Mouse (Mus musculus): ENCODE measurements around the gene Atxn2.
"Not testable (repeated sequence)": the region's sequence is repeated elsewhere in the genome, so short reads cannot be mapped to it uniquely, and the experiment has no call there.

The Atxn2 gene

GRCm38 (mm10) chr5:121711174-121711927, at the start of gene Atxn2:
Atxn2 (plus strand) TSS chr5:121711337.
- peak; percentile 72 for DNase-seq (ENCODE audit: low read depth, low spot score)

DNA sequence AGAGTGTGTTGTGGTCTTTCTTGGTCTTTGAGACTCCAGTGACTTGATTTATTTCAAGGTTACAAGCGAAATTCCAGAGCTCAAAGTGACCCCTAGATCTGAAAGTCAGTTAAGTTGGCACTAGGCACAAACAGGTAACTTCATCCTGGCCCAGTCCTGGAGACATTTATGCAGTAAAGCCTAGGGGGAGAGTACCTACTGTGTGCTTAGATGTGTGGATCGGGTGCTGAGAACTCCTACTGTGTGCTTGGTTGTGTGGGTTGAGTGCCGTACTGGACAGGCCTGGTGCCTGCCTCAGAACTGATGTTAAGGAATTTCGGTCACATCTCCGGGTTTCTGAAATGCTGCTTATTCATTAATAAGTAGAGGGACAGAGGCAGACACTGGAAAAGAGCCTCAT, 49.6 kb upstream of the Atxn2 start:
- no peak for DNase-seq (ENCODE audit: low read depth, low spot score)

DNA sequence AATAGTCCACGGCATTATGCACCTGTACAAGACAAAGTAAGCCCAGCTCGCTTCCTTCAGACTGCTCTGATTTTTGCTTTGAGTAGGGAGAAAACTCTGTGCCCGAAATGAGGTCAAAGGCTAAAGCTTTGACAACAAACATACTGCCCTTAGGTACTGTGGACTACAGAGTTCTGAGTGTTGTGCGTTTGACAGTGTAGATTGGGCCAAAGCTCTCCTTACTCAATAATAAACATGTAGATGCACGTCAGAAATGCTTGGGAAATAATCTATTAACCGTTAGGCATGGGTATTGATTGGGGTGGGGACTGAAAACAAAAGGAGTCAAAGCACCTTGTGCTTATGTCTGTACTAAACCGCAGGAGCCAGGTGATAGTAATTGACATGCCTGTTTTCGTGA, 47.7 kb upstream of the Atxn2 start:
- no peak for DNase-seq (ENCODE audit: low read depth, low spot score)

DNA sequence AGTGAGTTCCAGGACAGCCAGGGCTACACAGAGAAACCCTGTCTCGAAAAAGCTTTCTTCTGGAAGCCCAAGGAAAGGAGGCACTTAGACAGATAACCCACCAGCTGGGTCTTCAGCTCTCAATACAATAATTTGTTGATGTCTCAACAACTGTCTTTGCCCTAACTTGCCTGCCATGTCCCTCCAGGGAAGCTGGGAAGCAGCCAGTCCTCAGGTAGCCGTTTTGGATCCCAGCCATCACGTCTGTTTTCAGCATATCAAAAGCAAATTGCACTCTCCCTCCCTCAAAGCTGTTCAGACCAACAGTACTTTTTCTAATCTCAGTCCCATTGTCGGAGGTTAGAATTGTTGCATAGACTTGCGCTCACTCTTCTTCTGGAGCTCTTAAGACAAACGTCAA, 47.1 kb upstream of the Atxn2 start:
- no peak for DNase-seq (ENCODE audit: low read depth, low spot score)

DNA sequence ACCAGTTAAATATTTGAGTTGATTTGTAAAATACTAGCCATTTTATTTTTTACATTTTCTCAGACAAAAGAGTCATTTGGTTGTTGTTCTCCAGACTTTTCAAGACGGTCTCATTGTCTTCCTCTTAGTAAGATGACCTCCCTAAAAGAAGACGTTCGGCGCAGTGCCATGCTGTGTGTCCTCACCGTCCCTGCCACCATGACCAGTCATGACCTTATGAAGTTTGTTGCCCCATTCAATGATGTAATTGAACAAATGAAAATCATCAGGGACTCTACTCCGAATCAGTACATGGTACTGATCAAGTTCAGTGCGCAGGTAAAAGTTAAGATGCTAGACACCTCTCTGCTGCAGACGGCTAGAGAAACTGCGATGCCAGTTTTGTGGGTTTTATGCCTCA, 46.2 kb upstream of the Atxn2 start:
- no peak for DNase-seq (ENCODE audit: low read depth, low spot score)

DNA sequence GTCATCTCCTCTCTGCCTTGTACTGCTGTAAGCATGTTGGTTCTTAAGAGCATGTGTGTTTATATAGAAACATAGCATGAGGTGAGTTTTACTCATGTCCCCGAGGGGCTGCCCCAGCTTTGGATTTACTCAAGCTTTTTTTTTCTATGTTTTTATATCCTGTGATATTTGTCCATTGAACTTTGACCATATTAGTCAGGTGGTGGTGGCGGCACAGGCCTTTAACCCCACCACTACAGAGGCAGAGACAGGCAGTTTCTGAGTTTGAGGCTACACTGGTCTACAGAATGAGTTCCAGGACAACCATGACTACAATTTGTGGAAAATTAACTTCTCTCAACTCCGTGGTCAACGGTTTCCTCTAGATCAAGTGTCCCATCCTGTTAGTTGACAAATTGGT, 44.1 kb upstream of the Atxn2 start:
- no peak for DNase-seq (ENCODE audit: low read depth, low spot score)

DNA sequence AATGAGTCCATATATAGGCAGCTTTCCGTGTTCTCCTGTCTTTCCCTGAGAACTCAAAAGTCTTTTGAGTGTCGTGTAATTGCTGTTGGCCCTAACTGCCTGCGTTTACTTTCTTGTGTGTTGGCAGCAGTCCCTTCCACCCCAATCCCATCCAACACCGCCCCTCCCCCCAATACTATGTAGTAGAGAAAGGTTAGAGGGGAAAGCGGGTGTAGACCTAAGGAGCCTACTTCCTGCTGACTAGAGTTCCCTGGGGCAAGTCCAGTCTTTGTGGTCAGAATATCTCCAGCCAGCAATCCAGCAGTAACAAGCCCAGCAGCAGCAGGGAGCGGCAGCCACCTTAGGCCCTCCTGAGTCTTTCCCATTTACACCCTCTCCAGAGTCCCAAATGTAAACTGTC, 42.7 kb upstream of the Atxn2 start:
- DNase-seq (ENCODE audit: low read depth, low spot score): no peak

DNA sequence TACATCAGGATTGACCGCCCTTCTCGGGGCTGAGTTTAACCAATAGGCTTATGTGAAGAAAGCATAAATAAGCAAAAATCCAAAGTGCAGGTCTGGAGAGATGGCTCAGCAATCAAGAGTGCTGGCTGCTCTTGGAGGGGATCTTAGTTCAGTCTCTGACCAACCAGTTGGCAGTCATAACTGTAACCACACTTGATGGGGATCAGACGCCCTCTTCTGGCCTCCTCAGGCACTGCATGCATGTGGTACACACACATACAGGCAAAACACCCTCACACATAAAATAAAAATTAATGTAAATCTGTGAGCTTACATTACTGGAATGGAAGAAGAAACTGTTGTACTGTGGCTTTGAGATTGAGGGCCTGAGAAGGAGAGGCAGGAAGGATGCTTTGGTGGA, 40.7 kb upstream of the Atxn2 start:
- DNase-seq (ENCODE audit: low read depth, low spot score): no peak

GRCm38 (mm10) chr5:121682250-121682649, 28.9 kb upstream of the Atxn2 start:
- no peak for DNase-seq (ENCODE audit: low read depth, low spot score)

GRCm38 (mm10) chr5:121685495-121685894, 25.6 kb upstream of the Atxn2 start:
- no peak for DNase-seq (ENCODE audit: low read depth, low spot score)

GRCm38 (mm10) chr5:121686113-121686898, 24.8 kb upstream of the Atxn2 start:
- no peak for DNase-seq (ENCODE audit: low read depth, low spot score)

DNA sequence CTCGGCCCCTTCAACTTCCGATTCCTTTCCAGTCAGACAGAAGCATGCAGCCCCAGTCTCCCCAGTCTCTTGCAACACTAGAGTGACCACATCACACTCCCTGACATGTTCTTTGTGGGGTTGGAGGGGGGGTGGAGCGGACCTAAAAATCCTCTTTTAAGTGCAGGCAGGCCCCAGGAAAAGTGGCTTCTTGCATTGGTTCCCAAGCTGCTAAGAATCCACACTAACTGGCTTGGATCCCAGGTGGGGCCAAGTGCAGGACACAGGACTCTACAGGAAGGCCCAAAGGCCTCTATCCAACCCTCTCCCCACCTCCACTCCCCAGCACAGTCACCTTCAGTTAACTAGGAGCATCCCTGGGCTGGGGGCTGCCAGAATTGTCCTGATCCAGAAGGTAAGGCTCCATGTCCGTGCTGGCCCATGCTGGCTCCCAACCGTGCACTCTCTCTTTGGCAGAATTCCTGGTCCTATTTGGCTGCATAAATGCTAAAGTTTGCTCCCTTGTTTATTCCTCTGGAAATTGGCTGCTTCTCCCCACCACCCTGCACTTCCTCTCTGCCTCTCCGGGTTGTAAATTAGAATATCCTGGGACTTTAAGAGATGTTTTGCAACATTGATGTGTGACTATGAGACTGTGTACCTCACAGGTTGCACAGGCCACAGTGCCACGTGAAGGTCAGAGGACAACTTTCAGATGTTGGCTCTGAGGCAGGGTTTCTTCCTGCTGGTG, 20.5 kb upstream of the Atxn2 start:
- DNase-seq (ENCODE audit: low read depth, low spot score): no peak

- not testable (repeated sequence) for DNase-seq (ENCODE audit: low read depth, low spot score)
Observed at GRCm38 (mm10) chr5:121691436-121691835, 19.7 kb upstream of the Atxn2 start.

DNA sequence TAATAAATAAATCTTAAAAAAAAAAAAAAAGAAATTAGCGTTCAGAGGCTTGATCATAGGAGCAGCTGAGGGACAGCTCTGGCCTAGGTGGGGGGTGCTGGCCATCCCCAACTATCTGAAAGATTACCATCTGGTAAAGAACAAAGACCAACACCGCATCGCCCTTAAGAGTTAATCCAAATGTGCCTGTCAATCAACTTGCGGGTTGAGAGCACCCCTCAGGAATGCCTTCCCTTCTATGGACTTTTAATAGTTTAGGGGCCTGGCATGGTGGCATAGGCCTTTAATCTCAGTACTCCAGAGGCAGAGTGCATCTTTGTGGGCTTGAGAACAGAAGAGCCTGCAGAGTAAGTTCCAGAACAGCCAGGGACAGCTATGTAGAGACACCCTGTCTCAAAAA, 18.2 kb upstream of the Atxn2 start:
- DNase-seq (ENCODE audit: low read depth, low spot score): no peak

GRCm38 (mm10) chr5:121696761-121697160, 14.4 kb upstream of the Atxn2 start:
- DNase-seq (ENCODE audit: low read depth, low spot score): no peak

DNA sequence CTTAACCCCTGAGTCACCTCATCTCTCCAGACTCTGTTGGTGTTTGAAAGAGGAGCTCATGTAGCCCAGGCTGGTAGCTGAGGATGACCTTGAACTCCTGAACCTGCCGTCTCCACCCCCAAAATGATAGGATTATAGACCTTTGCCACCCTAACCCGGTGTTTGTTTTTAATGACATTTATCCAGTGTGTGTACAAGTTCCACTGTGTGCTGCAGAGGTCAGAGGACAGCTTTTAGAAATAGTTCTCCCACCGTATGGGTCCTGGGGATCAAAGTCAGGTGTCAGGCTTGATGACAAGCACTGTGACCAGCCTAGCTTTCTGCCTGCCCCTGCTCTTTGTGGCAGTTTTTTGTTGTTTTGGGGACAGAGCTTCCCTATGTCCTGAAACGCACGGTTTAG, 11.2 kb upstream of the Atxn2 start:
- DNase-seq (ENCODE audit: low read depth, low spot score): no peak

DNA sequence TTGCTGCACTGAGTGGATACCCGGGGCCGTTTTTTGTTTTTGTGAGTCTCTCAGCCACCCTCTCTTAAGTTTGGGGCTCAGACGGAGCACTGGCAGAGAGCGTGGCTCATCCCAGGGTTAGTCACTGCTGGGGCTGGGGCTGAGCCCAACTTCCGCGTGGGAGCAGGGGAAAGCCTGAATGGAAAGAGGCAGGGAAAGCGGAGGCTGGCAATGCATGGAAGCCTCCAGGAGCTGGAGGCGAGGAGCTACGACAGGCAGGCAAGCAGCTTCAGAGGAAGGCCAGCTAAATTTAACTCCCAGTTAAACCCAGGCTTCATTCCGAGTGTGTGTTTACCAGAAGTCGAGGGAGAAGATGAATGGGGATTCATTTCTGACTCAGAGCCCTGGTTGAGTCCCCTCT, 10.6 kb upstream of the Atxn2 start:
- DNase-seq (ENCODE audit: low read depth, low spot score): no peak

GRCm38 (mm10) chr5:121701111-121701769, 9.9 kb upstream of the Atxn2 start:
- no peak for DNase-seq (ENCODE audit: low read depth, low spot score)

DNA sequence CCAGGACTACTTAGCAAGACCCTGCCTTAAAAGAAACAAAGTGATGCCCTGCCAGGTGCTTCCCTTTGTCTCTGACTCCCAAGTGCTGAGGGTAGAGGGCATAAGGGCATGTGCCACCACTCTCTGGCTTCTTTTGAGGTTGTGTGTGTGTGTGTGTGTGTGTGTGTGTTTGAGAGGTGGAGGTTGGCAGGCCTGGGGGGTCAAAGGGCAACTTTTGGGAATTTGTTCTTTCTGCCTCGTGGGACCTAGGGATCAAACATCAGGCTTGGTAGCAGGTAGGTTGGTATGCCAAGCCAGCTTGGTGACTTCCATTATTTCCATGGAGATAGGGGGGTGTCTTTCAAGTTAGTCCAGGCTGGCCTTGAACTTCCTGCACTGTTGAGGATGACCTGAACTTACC, 7.8 kb upstream of the Atxn2 start:
- no peak for DNase-seq (ENCODE audit: low read depth, low spot score)

DNA sequence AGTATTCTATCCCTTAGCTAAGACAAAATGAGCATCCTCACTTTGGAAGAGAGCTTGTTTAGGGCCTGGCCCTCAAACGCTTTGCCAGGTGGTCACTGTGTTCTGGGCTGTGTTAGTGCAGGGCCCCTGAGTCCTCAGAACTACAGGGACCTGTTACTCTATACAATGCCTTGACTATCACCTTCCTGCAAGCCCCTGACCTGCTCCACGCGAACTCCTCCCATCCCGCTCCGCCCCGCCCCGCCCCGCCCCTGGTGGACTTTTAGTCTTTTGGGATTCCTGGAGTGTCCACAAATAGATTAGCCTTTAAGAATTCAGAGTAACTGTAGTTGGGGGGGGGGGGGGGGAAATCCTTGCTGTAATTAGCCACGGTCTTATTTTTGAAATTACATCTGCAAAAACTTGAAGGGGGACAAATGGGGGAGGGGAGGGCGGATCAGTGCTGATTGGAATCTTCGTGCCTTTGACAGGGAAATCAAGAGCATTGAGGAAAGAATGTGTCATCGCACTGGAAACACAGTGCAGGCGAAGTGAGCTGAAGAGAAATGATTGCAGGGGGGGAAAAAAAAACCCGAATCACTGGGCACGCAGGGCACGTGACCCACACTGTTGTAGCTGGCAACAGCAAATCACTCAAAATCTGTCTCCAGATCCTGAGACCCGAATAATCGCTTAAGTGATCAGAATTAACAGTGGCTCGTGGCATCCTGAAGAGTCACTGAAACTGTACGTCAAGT, 6.5 kb upstream of the Atxn2 start:
- no peak for DNase-seq (ENCODE audit: low read depth, low spot score)

DNA sequence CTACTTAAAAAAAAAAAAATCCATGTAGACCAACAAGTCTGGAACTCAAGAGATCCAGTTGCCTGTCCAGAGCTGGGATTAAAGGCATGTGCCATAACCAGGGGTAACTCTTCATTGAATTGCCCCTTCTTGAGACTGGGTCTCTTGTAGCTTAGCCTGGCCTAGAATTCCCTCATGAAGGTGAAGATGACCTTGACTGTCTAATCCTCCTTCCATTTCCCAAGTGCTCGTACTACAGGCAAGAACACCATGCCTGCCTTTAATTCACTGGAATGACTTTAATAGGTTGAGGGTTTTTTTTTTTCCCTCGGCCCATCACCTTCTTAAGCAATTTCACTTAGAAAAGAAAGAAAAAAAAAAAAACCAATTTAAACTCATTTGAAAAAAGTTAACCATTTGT, 735 bp upstream of the Atxn2 start:
- DNase-seq (ENCODE audit: low read depth, low spot score): no peak

Measured in retina, adult 2 months (tissue).